Mouse (Mus musculus) forebrain, embryonic 11.5 days (tissue): ENCODE results near the gene Adam19. TPM values are rescaled to one million over a fixed set of nuclear protein-coding genes. Genes with fewer than 3 reads are reported as not detected.

Experiments
- ATAC-seq: fragments of 200-750 bp; cut with Nextera tagmentation; replicated peaks from 2 replicates; pipeline ENCODE4 v1.8.0; 2017; ENCODE audit warnings: moderate TSS enrichment; ENCODE audit not compliant: low FRiP score
- DNase-seq: peaks from one replicate; pipeline ENCODE4 v3.0.0-alpha.2; 2017; ENCODE audit warnings: low spot score
- H3K27ac ChIP-seq: fragments of 300-500 bp; sonication (generic); 2 replicates; pipeline ENCODE4 v1.5.1; 2014; ENCODE audit warnings: low read depth, low read length
- H3K27me3 ChIP-seq: fragments of 300-500 bp; sonication (generic); 2 replicates; pipeline ENCODE4 v1.6.1; 2014; ENCODE audit warnings: mild to moderate bottlenecking, low read length, mixed read lengths; ENCODE audit not compliant: control insufficient read depth, insufficient read depth
- H3K36me3 ChIP-seq: fragments of 300-500 bp; sonication (generic); 2 replicates; pipeline ENCODE4 v1.6.1; 2014; ENCODE audit warnings: mild to moderate bottlenecking, low read length, moderate library complexity, mixed read lengths; ENCODE audit not compliant: control insufficient read depth, insufficient read depth
- H3K4me1 ChIP-seq: fragments of 300-500 bp; sonication (generic); replicated peaks from 2 replicates; pipeline ENCODE4 v1.6.1; 2014; ENCODE audit warnings: low read length, mixed read lengths; ENCODE audit not compliant: control insufficient read depth, insufficient read depth
- H3K4me2 ChIP-seq: fragments of 300-500 bp; sonication (generic); 2 replicates; pipeline ENCODE4 v1.6.1; 2014; ENCODE audit warnings: low read depth, mild to moderate bottlenecking, low read length, moderate library complexity, mixed read lengths; ENCODE audit not compliant: severe bottlenecking
- H3K4me3 ChIP-seq: fragments of 300-500 bp; sonication (generic); 2 replicates; pipeline ENCODE4 v1.5.1; 2014; ENCODE audit warnings: low read depth, low read length
- H3K9ac ChIP-seq: fragments of 300-500 bp; sonication (generic); 2 replicates; pipeline ENCODE4 v1.6.1; 2014; ENCODE audit warnings: low read length
- H3K9me3 ChIP-seq: fragments of 300-500 bp; sonication (generic); 2 replicates; pipeline ENCODE4 v1.6.1; 2016; ENCODE audit warnings: low read length, mixed read lengths; ENCODE audit not compliant: control insufficient read depth
- WGBS: fragments of 180-500 bp; shearing (Covaris S2); extraction: QIAGEN DNeasy Blood & Tissue Kit; methylation state at CpG from one replicate; pipeline ENCODE4 v1.1.7; 2014; 5-methylcytosine and 5-hydroxymethylcytosine counted together
- polyA plus RNA-seq: library from polyadenylated mRNA; unstranded; fragments of >200 nt; fragmentation: Nextera tagmentation; extraction: Ambion mirVana; gene quantifications from 2 replicates; pipeline ENCODE4 v1.2.1, GENCODE M21; 2014

The Adam19 gene
- polyA plus RNA-seq, 1 experiment from 2014 or later = 7.9 TPM

DNA sequence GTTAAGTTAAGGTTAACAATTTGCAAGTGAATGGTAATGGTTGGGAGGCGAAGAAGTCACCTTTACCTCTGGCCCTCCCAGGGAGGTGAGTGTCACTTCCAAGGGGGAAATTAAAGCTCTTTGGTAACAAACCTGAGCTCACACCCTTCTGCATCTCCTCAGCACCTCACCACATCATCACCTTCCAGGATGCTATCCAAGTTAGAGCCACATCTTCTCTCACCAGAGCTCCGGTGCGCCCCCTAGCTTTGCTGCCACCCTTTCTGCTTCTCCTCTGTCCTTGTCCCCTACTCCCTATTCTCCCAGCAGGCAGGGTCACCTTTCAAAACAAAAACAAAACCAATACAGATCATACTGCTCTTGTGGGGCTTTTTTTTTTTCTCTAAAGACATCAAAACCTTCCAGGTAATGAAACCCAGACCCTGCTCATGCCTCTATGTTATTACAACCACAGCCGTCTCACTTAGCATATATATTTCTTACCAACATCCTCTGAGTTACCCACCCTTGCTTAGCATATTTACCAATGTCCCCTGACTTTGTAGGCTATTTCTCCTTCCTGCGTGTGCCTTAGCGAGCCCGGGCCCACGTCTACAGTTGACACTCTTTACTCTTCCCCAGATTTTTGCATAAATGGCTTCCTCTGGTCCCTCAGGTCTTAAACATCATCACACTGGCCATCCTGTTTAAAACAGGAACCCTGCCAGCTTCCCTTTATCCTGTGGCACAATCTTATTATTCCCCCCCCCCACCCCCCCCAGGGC lies 4.3 kb downstream of the Adam19 start:
- no peak overlapping the region for H3K9ac ChIP-seq

DNA sequence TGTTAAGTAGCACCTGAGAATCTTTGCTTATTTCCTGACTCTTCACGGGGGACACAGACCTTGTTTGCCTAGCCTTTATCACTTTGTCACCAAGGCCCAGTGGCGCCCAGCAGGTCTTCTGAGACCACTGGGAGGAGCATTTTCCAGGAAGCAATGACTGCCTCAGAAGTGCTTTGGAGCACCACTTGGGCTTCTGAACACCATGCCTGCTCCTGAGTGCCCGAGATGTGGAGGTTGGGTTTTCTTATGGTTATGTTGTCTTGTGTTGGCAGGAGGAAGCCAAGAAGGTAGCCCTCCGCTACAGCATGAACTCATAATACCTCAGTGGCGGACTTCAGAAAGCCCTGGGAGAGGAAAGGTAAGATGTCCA lies 4.8 kb downstream of the Adam19 start:
- H3K9me3 ChIP-seq = no peaks in the 10 kb centered on the region
- WGBS = 80% methylated on average over 5 of the region's 5 CpGs
- peaks cover 4% of the 10 kb centered on the region; the same call in 1 of the 2 replicates for H3K4me1 ChIP-seq
- no peak overlapping the region for H3K27ac ChIP-seq
- no peak overlapping the region for H3K4me3 ChIP-seq
- H3K9ac ChIP-seq = no peak overlapping the region
- peaks cover 4% of the 10 kb centered on the region for H3K27me3 ChIP-seq
- no peak for DNase-seq
- H3K36me3 ChIP-seq = no peaks in the 10 kb centered on the region
- no peak for ATAC-seq
- no peak overlapping the region for H3K4me2 ChIP-seq

More for the DNA sequence above, 4.3 kb downstream of the Adam19 start:
- Histone ChIP-seq H3K4me1 (peaks cover 4% of the 10 kb centered on the region; the same call in 1 of the 2 replicates), H3K36me3 (no peaks in the 10 kb centered on the region), H3K9me3 (no peaks in the 10 kb centered on the region), H3K27me3 (peaks cover 4% of the 10 kb centered on the region), H3K4me3 (no peak overlapping the region), H3K27ac (no peak overlapping the region), H3K4me2 (no peak overlapping the region)
- DNase-seq (no peak), ATAC-seq (no peak)
- 77% methylated on average over 8 of the region's 8 CpGs for WGBS

DNA sequence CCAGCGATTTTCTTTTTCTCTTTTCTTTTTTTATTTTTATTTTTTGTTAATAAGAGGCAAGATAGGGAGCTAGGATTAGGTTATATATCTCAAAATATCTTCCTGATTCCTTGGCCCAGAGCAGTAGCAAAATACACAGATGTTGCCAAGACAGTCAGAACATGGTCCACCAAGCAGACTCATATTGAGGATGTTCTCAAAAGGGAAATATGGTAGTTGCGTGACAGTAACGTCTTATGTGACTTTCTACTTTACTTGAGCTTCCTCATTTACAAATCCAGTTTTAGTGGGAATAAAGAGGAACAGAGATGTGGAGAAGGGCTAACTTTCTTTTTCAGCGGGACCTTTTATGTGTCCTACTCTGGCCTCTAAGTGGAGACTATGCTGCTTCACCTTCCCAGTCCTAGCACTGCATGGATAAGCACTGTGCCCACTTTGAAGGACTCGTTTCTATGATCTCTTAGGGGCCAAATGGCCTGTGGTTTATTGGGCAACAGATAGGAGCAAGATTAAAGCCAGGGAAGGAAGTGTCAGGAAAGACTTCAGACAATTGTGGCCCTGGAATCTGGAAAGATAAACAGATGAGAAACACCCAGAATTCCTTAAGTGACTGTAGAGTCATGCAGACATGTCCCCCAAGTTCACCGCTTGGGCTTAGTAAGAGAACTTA lies 6.1 kb downstream of the Adam19 start:
- ATAC-seq (no peak), DNase-seq (no peak)
- H3K4me2 ChIP-seq = no peak overlapping the region
- no peak overlapping the region for H3K4me3 ChIP-seq
- H3K9me3 ChIP-seq = no peaks in the 10 kb centered on the region
- no peaks in the 10 kb centered on the region for H3K36me3 ChIP-seq
- no peak overlapping the region for H3K9ac ChIP-seq
- 86% methylated on average over 6 of the region's 6 CpGs for WGBS
- H3K27me3 ChIP-seq = peaks cover 2% of the 10 kb centered on the region
- H3K27ac ChIP-seq = no peak overlapping the region
- peaks cover under 1% of the 10 kb centered on the region; the same call in 1 of the 2 replicates for H3K4me1 ChIP-seq

DNA sequence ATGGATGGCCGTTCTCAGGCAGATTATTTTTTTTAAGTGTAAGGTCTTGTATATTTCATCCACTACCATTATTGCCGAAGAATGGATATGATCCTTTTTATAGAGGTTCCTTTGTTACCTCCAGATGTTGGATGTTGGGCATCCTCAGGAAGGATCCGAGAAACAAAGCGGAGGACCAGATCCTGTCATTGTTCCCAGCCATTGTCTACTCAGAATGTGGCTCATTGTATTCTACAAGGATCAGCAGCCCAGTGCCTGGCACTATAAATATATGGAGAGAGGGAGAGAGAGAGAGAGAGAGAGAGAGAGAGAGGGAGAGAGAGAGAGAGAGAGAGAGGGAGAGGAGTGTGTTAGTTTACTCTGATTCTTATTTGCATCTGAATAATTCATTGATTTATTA lies 6.8 kb downstream of the Adam19 start:
- no peak overlapping the region for H3K27ac ChIP-seq
- no peak overlapping the region for H3K4me3 ChIP-seq
- H3K9ac ChIP-seq = no peak overlapping the region
- DNase-seq = no peak
- no peak for ATAC-seq
- no peak overlapping the region for H3K4me2 ChIP-seq
- no peaks in the 10 kb centered on the region for H3K27me3 ChIP-seq
- no peaks in the 10 kb centered on the region for H3K4me1 ChIP-seq
- H3K9me3 ChIP-seq = no peaks in the 10 kb centered on the region
- WGBS = 66% methylated on average over 4 of the region's 4 CpGs
- no peaks in the 10 kb centered on the region for H3K36me3 ChIP-seq

DNA sequence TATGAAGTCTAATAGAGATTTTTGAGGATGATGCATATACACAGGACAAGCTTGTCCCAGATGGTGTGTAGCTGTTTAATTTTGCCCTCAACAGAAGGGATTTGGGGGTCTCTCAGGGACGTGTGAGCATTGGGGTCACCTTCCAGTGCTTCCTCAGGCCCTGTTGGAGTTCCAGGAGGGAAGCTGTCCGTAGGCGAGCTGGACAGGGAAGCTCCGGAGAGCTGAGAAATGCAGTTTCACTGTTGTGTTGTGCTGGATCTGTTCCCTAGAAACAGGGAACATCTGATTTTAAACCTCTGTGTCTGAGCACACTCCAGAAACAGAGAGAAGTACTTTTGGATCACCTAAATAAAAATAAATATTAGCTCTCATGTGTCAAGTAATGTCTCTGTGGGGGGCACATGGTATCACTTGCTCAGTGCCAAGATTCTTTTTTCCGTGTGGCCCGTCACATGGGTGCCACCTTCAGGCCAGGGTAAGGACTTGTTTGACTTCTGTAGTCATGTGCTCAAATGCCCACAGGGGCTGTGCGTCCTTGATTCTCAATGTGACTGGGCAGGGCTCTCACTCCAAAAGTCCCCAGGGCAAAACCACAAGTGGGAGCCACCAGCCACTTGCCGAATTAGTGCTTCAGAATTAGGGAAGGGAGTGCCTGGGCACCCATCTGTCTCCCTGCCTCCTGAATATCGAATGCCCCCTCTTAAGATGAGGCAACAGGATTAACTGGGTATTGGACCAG lies 7.4 kb downstream of the Adam19 start:
- DNase-seq (no peak), ATAC-seq (no peak)
- 68% methylated on average over 9 of the region's 9 CpGs for whole genome bisulfite sequencing
- H3K27ac ChIP-seq = no peak overlapping the region
- H3K27me3 ChIP-seq = no peaks in the 10 kb centered on the region
- no peaks in the 10 kb centered on the region for H3K36me3 ChIP-seq
- H3K4me3 ChIP-seq = no peak overlapping the region
- no peak overlapping the region for H3K4me2 ChIP-seq
- H3K9ac ChIP-seq = no peak overlapping the region
- no peaks in the 10 kb centered on the region for H3K9me3 ChIP-seq
- H3K4me1 ChIP-seq = no peaks in the 10 kb centered on the region

DNA sequence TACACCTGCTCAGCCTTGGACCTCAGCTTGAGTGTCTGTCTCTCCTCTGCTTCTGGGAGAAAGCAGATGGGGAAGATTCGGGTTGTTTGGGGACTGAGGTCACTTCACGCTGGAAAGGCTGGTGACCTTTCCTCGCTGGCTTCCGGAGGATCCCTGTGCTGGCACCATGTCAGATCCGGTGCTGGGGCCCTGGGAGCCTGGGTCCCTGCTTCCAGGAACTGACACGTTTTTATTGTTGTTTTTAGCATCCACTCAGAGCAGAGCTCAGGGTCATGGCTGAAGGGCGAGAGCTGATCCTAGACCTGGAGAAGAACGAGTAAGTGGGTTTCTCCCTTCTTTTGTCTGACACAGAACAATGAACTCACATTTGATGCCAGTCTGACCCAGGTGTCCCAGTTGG lies 9.0 kb downstream of the Adam19 start:
- DNase-seq (no peak), ATAC-seq (no peak)
- no peaks in the 10 kb centered on the region for H3K9me3 ChIP-seq
- 68% methylated on average over 8 of the region's 8 CpGs for WGBS
- no peaks in the 10 kb centered on the region for H3K36me3 ChIP-seq
- no peaks in the 10 kb centered on the region for H3K4me1 ChIP-seq
- no peak overlapping the region for H3K4me2 ChIP-seq
- H3K4me3 ChIP-seq = no peak overlapping the region
- H3K9ac ChIP-seq = no peak overlapping the region
- H3K27ac ChIP-seq = no peak overlapping the region
- no peaks in the 10 kb centered on the region for H3K27me3 ChIP-seq

DNA sequence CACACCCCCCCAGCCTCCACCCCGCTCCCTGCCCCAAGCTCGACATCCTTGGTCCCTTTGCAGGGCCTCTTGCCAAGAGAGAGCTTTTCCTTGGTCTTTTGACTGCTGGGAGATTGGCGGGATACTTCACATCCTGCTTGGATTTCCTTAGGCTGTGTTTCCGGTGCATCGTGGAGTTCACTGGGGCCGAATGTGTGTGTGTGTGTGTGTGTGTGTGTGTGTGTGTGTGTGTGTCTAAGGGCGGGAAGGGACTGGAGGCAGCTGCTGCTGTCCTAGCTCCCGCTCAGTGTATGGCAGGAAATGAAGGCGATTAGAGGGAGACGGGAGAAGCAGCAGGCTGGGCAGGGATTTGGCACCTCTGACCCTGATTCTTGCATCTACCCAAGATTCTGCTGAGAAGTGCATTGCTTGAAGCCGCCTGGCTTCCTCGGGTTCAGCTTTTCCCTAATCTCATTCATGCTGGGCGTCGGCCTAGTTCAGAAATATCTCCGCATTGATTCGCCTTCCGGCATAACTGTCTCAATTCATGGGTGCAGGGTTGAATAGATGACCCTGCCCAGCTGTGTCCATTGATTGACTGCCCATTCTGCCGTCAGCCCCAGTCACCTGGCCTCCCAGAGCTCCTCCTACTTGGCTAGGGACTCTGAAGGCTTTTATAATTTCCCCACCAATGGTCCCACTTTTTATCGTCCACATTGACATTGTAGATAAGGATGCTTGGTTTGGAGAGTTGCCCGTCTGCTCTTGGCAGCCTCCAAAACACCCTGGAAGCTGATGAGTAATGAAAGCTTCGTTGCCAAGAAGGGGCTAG lies 9.6 kb downstream of the Adam19 start:
- WGBS = 67% methylated on average over 21 of the region's 21 CpGs
- 0 out of 2 replicates have a peak, but pooled peaks have one; percentile 46 for ATAC-seq

DNA sequence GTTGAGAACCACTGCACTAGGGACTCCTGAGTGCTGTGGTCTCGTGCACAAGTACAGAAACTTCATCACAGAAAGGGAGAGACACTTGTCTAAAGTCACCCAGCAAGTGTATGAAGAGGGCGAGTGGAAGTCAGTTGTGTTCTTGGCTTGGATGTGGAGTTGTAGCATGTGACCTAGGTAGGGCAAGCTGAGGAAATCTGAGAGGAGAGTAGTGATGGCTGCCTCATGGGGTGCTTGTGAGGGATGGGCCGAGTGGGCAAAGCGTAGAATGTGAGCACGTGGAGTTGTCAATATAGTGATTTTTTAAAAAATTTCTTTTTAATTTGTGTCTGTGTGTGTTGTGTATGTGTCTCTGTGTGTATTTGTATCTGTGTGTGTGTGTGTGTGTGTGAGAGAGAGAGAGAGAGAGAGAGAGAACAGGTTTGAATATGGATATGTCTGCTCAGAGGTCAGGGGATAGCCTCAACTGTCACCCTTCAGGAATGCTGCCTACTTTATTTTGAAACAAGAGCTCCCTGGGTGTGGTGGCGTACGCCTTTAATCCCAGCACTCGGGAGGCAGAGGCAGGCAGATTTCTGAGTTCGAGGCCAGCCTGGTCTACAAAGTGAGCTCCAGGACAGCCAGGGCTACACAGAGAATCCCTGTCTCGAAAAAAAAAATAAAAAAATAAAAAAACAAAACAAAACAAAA lies 11.7 kb downstream of the Adam19 start:
- whole genome bisulfite sequencing = 90% methylated on average over 10 of the region's 10 CpGs
- no peaks in the 10 kb centered on the region for H3K4me1 ChIP-seq
- H3K4me3 ChIP-seq = no peak overlapping the region
- H3K36me3 ChIP-seq = no peaks in the 10 kb centered on the region
- DNase-seq = no peak
- no peaks in the 10 kb centered on the region for H3K27me3 ChIP-seq
- H3K4me2 ChIP-seq = no peak overlapping the region
- H3K9ac ChIP-seq = no peak overlapping the region
- H3K9me3 ChIP-seq = no peaks in the 10 kb centered on the region
- no peak overlapping the region for H3K27ac ChIP-seq
- no peak for ATAC-seq

More for the DNA sequence above, 9.6 kb downstream of the Adam19 start:
- H3K9ac ChIP-seq = no peak overlapping the region
- no peaks in the 10 kb centered on the region for H3K4me1 ChIP-seq
- H3K4me3 ChIP-seq = no peak overlapping the region
- DNase-seq = no peak
- H3K27me3 ChIP-seq = no peaks in the 10 kb centered on the region
- H3K27ac ChIP-seq = no peak overlapping the region
- H3K9me3 ChIP-seq = no peaks in the 10 kb centered on the region
- H3K36me3 ChIP-seq = no peaks in the 10 kb centered on the region
- no peak overlapping the region for H3K4me2 ChIP-seq
